Mouse (Mus musculus) gastrocnemius, adult 18-20 months (tissue): ENCODE data around the gene Parp16. TPM values are rescaled to one million over a fixed set of nuclear protein-coding genes. Genes with fewer than 3 reads are reported as not detected.

Experiments used
- DNase-seq: peaks from one replicate; pipeline ENCODE4 v3.0.0; 2021; ENCODE audit warnings: low spot score
- long read RNA-seq, 2 experiments: library from polyadenylated mRNA; stranded (forward); transcript quantifications; one replicate each; pipeline ENCODE4 v2.0.0; 2021
- total RNA-seq, 2 experiments: library from RNA; stranded (reverse); gene quantifications; 2 replicates each; pipeline ENCODE4 v1.2.3; 2021

The Parp16 gene
- 1 to 10 TPM; 3.6 to 3.7 TPM for total RNA-seq
- long read RNA-seq, experiment 1, partial matches to known transcripts, result 1 of 9 reads
- long read RNA-seq, experiment 1, other reads (novel, unspliced or antisense), result 3 of 9 reads
- long read RNA-seq, experiment 2, partial matches to known transcripts, result 0 of 6 reads
- long read RNA-seq, experiment 2, other reads (novel, unspliced or antisense), result 1 of 6 reads

DNA sequence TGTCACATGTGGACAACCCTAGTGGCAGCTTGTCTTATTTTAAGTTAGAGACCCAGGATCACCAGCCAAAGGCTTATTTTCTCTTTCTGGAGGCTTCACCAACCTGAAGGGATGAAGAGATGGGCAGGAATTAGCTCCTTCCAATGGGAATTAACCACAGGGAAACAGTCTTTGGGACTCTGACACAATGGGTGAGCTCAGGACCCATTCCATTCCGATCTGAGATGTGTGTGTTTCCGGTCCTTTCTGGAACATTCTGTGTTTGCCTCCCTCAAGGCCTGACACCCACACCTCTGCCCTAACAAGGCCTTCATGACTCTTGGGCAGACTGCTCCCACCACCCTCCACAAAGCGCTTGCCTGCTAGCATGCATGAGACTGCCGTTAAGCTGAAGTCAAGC is at the start of gene Parp16:
Parp16 (plus strand) TSS at position 301 of the 400 bp plus-strand sequence.
- DNase-seq, result no peak

DNA sequence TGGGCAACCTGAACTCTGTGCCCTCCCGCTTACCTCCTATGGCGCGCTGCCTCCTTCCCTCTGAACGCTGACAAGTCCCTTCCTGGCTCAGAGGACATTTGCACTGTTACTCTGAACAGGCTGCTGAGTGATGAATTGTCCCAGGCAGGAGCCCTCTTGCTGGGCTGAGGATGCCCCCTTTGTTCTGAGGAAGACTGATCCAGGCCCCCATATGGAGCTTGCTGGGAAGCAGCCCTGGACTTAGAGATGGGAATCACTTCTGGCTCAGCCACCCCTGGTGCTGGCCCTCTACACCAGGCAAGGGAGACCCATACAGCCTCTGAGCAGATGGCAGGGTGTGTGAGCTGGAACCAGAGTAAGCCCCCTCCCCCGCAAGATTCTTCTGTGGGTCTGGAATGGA is 49.2 kb upstream of the Parp16 start:
- no peak for DNase-seq

DNA sequence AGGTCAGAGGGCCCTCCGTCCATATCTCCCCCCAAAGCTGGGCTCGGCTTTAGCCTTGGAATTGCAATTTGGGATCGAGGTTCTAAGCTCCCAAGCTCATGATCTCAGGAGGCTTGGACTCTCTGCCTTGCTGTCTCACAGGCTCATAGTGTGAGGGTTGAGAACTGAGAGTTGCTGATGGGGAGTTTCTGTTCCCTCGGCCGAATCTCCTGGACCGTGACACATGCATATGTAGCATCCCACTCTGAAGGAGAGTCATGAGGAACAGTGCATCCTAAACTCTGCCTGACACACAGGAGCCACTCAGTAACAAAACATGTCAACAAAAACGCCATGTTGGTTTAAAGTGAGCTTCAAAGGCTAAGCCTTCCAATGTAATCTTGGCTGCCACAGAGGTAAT is 46.6 kb upstream of the Parp16 start:
- DNase-seq, result no peak

DNA sequence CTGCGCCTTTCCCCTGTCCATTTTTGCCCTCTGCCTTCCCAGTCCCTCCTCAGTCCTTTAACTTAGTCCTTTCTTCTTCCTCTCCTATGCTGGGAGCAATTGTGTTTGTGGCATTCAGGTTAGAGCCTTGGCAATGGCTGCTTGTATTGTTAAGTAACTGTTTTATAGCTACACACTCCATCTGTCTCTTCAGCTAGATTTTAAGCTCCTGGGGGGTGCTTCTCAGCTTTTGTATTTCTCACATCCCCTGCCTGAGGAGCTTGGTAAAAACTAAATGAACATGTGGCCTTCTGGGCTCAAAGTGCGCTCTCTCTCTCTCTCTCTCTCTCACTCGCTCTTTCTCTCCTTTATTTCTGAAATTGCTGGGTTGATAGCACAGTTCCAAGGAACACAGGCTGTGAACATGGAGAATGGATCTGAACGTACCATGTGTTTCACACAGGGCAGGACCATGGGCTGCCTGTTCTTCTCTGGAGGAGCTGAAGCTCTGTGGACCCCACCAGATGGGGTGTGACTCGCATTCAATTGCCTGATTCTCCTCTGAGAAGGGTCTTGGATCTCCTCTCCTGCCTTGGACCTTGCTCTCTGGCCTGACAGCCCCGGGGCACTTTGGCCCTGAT is 42.3 kb upstream of the Parp16 start:
- no peak for DNase-seq

DNA sequence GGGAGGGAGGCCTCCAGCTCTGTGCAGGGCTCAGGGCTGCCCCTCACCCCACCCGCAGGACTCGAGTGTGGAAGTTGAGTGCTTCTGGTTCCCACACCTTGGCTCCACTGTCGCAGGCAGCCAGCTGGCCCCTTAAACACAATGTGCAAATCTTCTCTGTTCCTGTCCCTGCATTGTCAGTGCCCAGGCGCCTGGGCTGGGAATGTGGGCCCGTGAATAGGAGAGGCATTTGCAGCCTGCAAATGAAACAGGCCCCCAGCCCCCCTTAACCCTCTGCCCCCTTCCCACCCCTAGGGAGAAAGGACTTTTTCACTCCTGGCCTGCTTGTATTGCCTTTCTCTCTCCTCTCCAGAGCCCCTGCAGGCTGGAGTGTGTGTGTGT is 41.8 kb upstream of the Parp16 start:
- DNase-seq, result no peak

DNA sequence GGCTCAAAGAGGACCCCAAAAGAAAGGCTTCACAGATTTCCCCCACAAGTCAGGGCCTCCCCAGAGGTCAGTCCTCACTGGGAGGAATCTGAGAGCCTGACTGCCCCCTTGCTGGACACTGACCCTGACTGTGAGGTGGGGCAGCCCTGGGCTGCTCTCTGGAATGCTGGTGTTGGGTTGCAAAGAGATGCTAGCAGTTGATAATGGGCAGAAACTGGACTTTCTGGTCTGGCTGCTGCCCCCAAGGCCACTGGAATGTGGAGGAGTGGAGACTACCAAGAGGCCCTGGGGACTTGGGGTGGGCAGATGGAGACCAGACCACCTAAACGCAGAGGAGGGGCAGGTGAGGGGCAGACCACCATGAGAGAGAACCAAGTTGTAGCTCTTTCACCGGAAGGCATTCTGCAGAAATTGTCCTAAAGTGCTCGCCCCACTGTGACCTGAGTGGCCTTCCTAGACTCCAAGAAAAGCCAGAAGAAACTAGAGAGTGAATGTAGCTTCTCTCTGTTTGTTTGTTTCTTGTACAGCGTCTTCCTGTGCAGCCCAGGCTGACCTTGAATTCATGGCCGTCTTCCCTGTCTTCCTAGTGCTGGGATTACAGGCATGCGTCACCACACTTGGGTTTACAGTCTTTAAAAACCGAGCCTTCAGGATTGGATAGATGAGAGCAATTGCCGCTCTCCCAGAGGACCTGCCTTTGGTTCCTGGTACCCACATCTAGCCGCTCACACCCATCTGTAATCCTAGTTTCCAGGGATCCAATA is 40.3 kb upstream of the Parp16 start:
- no peak for DNase-seq

DNA sequence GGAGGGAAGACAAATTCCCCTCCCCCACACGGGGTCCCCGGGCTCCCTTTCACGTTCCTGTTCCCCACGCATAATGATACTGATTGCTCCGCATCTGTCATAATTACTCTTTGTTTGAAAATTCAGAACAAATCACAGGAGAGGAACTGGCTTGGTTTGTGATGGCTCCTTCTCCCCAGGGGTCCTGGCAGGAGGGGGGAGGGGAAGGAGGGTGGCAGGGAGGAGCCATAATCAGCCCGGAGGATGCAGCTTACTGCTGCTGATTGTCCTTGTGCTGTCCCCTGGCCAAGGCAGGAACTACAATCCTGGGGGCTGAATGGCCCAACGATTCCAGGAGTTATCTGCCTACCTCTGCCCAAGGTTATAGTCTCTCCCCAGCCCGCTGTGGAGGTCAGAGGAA is 38.5 kb upstream of the Parp16 start:
- no peak for DNase-seq

DNA sequence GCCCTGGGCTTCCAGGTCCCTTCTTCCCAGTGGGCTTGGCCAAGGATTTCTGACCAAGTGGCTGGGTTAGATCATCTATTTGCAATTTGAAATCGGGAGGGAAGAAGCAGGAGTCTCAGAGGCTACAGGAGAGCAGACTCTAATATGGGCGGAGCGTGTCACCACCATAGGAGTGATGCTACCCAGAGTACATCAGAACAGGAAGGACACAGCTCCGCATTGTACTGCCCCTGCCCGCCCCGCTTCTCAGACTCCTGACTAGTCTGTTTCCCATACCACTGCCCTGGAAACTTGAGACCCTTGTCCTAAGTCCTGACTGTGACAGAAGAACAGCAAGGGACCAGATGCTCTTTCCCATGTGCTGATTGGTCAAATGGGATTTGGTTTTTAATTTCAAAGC is 37.5 kb upstream of the Parp16 start:
- no peak for DNase-seq

DNA sequence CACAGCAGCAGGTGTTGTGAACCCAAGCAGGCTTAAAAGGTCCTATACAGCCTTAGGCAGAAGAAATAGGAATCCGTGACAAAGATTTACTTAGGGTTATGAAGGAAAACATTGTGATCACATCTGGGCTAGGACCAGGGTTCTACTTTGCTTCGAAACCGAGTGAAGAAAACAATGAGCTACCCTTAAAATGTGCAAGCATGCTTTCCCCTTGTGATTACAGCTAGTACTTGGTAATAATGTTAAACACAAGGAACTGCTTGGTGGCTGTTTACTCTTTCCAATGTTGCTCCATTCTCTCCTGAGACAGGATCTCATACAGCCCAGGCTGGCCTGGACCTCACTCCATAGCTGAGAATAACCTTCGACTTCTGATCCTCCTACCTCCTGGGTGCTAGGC is 34.0 kb upstream of the Parp16 start:
- no peak for DNase-seq

DNA sequence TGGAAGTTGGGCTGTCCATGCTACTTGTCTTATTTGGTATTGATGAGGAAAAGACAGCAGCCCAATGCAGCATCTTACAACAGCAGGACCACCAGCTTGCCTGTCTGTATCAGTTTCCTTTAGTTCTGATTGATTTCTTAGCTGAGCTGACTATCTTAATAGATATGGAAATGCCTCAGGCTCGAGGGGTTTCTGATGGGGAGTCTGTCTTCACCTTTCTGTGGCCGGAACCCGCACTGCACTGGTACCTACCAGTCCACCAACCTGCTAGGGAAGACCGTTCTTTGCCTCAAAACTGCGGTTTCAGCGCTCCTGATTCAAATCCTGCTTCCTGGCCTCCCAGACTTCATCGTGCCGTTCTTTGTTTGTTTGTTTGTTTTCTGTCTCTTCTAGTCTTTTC is 33.3 kb upstream of the Parp16 start:
- DNase-seq, result no peak

DNA sequence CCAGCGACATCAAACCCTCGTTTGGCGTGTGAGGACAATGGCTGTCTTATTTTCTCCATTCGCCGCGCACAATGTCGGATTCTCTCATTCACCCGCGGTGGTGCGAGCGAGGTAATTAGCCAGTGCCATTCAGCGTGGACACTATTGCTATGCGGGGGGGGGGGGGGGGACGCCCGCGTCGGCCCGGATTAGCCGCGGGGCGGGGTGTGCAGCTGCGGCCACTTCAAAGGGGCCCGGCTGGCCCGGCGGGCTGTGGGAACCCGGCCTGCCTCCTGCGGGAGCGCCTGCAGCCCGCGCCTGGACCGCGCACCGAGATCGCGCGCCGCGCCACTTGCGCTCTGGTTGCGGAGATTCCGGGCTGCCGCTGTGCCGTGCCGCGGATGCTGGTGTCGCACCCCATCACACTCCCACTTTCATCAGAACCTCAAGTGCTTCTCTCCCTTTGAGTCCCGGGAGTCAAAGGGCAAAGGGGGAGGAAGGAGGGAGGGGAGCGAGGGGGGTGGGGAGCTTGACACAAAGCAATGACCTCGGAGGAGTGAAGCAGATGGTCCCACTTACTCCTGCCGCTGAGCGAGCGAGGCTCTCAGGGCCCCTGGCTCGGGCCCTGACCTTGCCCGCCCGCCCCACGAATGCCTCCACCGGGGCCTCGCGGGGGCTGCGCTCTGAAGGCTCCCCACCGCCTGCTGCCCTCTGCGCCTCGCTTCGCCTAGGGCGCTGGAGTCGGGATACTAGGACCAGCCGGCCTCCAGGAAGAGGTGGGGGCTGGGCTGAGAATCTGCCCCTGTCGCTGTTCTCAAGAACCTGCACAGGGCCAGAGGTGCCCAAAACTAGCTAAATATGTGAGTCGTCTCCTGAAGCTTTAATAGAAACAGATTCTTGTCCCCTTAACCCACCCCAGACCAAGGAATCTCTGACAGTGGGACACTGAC is 32.2 kb upstream of the Parp16 start:
- DNase-seq, result no peak

DNA sequence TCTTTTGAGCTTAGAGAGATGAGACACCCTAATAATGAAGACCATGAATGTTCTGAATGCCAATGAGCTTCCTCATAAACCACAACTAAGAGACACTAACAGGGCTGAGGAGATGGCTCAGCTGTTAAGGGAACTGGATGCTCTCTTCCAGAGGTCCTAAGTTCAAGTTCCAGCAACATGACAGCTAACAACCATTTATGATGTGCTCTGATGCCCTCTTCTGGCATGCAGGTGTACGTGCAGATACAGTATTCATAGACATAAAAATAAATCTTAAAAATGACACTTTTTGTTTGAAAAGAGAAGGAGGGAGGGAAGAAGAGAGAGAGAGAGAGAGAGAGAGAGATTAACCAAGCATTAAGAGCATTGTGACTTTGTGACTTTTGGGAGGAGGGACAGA is 30.3 kb upstream of the Parp16 start:
- no peak for DNase-seq

DNA sequence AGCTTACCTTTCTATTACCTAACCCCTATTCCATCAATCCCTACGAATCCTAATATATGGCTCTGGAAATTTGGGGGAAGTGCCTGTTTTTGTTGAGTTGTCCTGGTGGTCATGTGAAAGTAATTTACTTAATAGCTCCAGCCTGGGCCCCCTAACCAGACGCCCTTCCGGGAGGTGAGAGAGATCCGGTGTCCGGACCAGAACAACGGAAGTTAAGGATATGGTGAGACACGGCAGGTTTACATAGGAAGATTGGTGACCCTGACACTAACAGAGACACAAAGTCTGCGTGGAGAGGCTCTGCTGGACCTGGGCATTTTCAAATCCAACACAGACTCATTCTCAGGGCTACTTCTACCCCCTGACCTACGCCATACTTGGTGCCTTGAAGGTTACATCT is 28.8 kb upstream of the Parp16 start:
- no peak for DNase-seq

DNA sequence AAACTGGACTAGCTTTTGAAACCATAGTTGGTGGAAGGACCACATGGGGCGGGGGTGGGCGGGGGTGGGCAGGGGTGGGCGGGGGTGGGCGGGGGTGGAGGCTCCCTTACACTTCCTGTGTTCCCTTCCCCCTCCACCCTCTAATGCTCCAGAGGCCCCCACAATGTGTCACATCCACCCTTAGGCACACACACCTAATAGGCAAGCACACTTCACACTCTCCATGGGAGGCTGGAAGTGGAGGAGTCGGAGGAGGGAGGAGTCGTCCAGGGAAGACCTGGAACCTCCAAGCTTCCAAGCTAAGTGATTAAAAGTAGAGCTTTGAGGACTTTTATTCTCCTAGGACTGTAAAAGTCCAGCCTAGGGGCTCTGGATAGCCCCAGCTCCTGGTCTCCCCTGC is 26.6 kb upstream of the Parp16 start:
- no peak for DNase-seq

DNA sequence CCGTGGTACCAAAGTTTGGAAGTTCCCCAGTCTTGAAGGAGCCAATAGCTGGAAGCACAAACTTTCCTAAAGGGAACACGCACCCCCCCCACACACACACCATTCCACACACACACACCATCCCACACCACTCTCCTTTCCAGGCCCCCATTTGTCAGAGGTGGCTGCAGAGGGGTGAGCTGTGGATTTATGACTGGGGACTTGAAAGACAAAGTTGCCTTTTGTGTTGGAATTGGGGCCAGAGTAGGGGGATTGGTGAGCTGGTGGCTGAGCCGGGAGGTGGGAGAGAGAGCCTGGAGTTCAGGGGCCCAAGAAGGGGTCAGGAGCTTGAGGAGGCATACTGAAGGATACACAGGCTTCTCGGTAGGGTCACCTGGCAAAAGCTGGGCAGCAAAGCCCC is 26.2 kb upstream of the Parp16 start:
- DNase-seq, result no peak

DNA sequence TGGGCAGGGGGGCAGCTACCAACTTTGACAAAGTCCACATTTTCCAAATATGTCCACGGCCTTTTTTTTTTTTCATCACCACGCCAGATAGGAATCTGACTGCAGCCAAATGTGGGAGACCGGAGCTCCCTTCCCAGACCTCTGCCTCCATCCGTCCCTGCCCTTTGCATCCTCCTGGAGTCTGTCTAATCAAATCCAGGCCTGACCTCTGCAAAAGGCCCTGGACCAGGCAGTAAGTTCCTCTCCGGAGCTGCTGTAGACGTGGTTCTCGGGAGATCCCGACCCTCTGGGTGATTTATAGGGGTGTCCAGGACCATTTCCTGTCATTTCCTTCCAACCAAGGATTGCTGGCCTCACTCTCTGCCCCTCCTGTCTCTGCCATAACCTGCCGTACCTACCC is 22.5 kb upstream of the Parp16 start:
- no peak for DNase-seq

DNA sequence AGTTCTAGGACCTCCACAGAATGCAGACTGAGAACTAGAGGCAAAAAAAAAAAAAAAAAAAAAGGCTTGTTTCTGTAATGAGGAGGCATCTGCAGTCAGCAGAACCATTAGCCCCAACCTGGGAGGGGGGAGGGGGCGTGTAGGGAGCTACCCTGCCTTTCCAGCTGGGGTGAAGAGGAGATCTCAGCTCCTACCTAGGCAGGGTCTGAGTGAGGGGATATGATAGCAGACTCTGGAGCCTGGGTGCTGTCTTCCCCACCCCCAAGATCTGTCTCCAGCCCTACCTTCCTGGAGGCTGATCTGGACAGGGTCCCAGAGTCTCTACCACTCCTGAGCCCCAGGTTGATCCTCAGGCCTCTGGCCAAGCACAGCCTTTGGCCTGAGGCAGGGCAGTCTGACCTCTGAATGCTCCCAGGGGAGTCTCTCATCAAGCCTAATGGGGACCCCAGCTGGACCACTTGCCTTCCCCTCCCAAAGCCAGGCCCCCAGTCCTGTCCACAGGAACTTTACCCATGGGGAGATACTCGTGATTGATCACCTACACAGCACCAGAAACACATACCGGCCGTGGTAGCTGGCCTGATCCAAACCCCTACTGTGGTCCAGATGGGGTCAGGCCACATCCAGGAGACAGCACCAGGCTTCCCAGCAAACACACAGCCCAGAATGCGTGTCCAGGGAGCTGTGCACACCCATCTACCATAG is 19.8 kb upstream of the Parp16 start:
- no peak for DNase-seq

DNA sequence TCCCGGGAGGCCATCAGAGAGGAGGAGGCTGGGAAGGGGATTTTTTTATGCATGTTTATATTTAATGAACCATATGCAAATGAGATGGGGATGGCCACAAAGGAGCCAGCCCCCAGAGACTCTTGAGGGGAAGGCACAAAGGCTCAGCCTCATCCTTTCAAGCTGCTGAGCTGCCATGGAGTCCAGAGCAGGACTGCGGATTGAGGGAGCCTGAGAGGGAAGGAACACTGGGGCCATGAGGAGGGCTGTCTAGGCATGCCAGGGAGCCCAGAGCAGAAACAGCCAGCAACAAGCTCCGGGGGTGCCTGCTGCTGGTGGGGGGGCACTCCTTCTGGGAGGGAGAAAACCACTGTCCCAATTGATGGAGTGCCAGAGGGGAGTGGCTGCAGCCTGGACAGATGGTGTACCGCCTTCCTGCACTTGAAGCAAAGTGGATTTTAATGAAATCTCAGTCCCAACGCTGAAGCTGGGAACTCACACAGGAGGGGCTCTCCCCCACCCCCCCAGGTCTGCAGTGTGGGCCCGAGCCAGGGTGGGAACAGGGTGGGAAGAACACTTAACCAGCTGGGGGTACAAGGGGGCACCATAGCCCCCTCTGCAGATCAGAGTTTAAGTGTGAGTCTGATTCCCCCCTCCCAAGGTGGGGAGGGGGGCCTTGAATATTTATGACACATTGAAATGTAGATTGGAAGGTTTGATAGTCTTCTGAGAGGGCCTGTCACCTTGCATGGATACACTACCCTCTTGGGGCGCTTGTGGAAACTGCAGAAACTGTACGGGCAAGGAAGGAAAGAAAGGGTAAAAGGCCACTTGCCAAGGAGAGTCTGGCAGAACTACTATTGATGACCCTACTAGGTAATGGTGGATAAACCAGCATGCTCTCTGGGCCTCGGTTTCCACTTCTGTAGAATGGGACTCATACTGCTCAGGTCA is 18.9 kb upstream of the Parp16 start:
- DNase-seq, result no peak

DNA sequence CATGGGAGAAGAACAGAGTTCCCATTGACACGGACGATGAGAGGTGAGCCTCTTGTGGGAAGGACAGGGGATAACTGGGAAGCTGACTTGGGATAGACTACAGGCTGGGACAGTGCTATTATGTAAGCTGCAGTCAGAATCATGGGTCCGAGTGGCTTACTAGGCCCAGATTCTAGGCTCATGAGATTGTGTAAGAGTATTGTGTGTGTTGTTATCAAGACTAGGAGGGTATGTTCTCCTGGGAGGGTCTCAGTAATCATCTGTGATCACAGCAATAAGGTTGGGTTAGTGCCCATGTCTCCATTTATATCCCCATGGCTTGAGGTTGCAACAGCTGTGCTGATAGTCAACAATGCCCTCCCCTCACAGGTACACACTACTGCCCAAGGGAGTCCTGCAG is 17.7 kb upstream of the Parp16 start:
- no peak for DNase-seq

DNA sequence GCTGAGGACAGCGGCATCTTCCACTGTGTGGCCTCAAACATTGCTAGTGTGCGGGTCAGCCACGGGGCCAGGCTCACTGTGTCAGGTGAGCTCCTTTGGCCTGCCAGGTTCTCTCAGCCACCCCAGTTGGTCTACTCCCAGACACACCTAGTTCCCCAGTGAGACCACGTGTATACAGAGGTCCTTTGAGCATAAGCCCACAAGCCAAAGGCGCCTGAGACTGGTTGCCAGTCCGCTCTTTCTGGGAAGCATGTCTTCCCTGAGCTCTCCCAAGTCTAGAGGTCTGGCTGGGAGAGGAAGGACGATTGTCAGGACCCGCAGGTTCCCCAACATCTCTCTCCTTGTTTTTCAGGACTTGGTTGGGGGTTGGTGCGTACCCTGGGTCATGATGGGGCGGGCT is 17.2 kb upstream of the Parp16 start:
- DNase-seq, result no peak
